Mouse (Mus musculus) embryo, embryonic 10 days (tissue): ENCODE measurements around the gene Slc45a2.

Experiments
- DNase-seq: peaks from one replicate; pipeline ENCODE4 v3.0.0-alpha.2; 2015; ENCODE audit warnings: low spot score

Slc45a2 gene

DNA sequence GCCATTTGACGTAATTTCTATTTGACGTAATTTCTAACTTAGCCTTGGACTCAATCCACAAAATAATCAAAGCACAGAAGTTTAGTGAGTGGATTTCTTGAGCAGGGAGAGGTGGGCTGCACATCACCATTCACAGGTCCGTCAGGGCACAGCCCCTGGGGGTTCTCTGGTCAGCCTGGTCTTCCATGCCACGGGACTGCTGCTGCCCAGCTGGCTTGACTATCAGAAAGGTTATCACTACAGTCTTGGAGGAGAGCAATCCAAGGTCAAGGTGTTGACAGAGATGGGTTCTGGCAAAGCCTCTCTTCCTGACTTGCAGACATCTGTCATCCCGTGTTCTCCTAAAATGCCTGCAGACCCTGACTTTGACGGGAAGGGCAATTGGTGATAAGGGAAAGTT is 4.1 kb downstream of the Slc45a2 start:
- no peak for DNase-seq

DNA sequence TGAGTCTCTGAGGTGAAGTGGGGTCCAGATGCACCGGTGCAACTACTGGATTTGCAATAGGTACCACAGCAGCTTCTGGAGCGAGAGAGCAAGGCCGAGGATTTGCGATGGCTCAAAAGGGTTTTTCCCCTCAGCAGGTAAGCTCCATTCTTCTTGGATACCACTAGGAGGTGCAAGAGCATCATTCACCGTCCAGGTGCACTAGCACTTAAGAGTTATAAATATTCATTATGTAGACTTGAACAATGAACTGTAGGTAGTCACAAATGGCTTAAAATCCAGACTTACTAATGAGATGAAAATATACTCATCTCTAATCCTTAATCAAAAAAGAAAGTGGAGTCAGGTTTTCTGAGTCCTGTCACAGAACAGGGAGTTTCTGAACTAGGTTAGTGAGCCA is 8.2 kb downstream of the Slc45a2 start:
- peak; percentile 68 for DNase-seq

DNA sequence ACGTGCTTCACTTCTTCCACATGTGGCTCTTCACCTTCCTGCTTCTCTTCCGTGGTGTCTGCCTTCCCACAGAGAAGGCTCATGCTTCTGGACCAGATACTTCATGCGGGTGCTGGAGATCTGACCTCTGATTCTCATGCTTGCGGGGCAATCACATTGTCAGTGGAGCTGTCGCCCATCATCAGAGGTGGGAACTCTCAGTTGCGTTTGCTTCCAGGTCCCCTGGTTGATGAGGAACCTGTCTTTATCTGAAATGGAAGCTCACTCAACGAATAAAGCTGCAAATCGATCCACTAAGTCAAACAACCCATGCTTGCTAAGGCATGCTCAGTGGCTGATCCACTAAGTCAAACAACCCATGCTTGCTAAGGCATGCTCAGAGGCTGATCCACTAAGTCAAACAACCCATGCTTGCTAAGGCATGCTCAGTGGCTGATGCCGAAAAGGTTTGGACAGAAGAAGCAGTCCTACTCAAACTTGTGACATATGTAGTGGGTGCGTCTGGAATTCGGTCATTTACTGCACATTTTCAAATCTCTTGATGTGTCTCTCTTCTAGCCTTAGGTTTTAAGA is 10.5 kb downstream of the Slc45a2 start:
- no peak for DNase-seq

DNA sequence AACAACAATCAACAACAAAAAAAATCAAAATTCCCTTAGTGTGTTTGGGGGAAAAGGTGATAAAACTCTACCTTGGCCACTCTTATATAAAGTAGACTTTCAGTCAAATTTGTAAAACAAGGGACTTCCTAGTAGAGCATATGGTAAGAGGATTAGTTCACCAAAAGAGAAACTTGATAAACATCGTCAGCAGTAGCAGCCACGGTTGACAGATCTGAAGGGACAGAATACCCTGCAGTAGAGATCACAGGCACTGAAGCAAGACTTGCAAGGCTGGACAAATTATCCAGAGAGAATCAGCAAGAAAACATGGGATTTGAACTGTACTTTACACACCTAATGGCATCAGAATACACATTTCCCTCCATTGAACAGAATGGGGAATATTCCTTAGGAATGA is 14.4 kb downstream of the Slc45a2 start:
- no peak for DNase-seq

DNA sequence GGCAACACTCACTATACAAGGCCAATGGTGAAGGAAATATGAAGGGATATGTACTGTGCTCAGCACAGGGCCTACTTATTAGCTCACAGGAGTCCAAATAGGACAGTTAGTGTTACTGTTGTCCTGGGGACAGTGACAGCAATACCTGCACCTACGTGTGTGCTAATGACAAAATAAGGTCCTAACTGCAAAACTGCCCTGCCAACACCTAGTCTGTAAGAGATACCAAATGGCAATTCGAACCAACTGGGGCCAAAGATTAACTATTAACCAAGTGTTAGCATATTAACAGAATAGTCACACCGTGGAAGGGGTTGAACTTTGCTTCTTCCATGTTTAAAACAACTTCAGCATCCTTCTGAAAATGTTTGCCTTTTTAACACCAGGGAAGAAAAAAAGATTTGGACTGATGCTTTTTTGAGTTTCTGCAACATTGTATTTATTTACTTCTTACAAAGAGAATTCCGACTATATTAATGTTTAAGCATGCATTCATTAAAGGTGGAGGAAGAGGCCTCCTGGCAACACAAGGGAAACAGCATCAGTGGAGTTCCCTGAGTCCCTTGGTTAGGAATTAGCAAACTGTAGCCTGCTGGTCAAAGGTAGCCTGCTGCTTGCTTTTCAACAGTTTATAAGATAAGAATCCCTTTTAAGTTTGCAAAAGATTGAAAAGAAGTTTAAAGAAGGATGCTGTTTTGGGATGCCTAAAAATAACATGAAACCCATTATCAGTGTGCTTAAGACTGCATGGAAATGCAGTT is 26.5 kb downstream of the Slc45a2 start:
- DNase-seq: no peak

DNA sequence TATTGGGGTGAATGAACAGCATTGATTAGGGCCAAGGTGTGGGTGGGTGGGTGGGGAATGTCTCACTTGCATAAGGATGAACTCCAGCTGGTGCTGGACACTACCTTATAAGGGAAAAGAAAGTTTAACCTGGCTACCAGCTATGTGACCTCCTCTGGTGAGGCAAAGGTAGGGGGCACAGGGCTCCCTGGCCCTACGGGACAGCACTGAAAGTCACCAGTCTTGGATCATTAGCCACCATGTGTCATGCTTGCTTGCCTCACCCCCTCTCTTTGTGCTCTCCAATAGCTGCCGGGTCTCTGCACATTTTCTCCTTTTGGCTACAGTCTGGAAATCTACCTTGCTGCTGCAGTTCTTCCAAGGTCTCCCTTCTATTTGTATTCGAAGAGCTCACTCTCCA is 29.7 kb downstream of the Slc45a2 start:
- DNase-seq: no peak

DNA sequence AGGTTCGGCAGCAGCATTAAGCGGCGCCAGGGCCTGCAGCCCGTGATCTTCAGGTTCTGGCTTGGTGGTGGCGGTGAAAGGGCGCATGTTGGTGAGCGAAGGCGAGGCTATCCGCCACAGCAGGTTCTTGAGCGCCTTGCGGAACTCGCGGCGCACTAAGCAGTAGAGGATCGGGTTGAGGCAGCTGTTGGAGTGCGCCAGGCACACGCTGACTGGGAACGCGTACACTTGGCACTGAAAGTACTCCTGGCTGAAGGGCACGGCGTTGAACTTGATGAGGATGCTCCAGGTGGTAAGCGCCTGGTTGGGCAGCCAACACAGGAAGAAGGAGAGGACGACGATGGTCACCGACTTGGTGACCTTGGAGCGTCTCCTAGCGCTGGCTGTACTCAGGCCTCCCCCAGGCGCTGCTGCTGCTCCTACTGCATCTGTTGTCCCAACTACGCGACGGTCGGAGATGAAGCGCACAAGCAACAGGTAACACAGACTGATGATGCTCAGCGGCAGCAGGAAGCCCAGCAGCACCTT is 35.5 kb downstream of the Slc45a2 start:
- peak; percentile 38 for DNase-seq

DNA sequence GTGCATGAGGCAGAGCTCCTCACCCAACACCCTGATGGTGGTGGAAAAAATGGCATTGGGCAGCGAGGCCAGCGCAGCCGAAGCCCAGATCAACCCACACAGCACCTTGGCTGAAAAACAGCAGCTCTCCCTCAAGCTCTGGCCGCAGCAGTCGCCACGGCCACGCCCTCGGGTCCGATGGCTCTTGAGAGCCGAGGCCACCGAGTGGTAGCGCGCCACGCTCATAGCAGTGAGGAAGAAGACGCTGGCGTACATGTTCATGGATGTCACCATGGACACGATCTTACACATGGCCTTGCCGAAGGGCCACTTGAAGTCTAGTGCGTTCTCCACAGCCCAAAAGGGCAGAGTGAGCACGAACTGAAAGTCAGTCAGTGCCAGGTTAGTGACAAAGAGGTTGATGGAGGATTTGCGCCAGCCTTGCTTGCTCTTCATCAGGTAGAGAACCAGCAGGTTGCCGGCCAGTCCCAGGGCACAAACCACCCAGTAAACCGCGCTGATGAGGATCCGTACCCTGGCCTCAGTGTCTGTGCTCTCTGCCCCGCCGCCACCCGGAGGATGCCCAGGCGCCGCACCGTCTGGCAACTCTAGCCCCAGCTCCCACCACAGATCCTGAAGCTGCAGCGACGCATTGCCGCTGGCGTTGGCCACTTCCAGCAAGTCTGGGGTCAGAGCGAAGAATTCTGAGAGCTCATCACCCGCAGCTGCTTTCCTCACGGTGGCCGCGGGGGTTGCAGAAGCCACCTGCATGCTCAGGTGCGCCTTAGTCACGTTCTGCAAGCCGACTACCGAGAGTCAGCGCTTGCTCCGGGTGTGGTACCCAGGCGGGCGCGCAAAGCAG is 36.2 kb downstream of the Slc45a2 start:
- DNase-seq: peak; percentile 61

DNA sequence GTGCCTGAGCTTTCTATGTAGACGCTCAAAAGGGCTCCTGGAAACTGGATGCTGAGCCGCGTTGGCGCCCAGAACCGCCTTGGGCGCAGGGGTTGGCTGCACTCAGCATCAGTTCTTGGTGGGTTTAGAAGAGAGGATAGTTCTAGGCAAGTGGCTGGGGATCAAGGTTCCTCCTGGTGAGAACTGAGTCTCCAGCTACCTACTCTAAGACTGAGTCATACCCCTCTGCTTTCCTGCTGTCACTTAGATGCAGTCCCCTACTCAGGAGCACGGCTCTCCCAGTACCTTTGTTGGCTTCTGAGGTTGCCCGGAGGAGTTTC is 36.8 kb downstream of the Slc45a2 start:
- DNase-seq: no peak

DNA sequence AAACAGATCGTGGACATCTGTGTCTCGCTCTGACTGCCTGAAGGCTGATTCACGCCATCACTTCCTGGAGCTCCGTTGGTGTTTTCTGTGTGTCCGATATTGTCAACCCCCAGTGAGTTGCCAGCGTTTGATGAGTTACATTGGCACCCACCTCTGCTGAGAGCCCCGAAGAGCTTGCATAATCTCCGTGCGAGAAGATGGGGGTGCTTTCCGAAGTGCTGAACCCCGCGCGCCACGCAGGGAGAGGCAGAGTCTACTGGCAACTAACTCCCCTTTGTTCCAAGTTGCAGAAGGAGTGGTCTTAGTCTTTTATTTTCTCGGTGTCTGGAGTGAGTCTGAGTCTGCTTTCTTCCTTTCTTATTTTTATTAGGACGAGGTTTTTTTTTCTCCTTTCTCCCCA is 37.2 kb downstream of the Slc45a2 start, which contains the start of gene Rxfp3:
Gene Rxfp3, minus strand, starts transcription at position 281 of the 400 bp plus-strand sequence.
- peak; percentile 39 for DNase-seq

DNA sequence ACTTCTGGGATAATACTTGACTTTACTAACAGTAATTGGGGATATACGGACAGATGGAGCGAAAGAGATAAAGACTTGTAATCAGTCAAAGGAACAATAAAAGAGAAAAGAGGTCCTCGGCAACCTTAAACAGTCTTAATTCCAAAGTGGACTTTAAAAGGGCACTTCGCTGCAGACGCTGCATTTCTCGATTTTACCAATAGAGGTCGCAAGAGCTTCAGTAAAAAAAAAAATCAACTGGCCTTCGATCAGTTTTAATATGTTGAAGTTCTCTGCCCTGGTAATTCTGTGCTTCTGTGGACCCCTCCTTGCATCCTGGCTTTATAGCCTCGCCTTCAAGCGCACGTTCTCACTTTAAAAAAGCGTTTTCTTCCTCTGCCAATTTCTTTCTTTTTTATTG is 38.0 kb downstream of the Slc45a2 start:
- DNase-seq: peak; percentile 65

DNA sequence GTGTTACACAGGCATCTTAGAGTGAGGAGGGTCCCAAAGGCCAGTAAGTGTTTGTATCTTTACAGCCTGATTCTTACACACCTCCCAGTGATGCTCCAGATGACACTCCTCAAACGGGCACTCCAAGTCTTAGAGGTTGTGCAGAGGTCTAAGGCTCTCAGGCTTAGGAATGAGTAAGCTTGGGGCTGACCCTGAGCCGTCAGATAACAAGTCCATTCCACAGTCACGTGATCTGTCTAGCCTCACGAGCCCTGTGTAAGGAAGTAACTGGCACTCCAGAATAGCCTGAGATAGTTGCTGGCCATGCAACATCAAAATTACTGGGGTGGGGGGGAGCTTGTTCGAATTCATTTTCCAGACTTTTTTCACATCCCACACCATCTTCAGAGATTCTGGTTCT is 39.5 kb downstream of the Slc45a2 start:
- peak; percentile 31 for DNase-seq

DNA sequence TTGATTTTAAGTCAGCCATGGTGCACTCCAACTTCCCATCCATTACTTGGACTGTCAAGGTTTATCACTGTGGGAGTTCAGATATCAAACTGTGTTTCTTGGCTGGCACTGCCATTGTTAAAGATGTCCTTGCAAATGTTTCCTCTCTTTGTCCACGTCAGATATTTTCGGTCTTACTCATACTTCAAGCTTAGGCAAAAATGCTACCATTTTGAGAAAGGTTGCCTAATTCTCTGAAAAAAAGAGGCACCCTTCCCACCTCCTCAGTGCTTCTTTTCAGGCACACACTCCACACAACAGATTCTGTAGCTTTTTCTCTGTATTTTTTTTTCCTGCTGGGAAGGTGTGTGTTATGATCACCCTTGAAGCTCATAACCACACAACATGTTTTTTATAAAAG is 40.7 kb downstream of the Slc45a2 start:
- DNase-seq: no peak

DNA sequence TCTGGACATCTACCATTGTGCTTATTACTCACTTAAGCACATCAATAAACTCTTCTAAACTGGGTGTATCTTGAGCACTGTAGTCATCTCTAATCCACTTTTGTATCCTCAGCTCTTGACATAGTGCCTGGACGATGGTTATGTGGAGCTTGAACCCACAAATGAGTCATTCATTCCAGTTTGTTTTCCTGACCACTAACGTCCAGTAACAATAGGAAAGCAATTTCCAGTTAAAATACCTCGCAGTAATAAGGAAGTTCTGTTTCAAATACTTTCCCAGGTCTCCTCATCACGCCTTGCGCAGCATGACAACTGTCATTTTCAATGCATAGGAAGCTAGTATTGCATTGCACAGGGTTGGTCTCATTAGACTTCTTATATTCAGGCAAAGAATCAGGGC is 42.3 kb downstream of the Slc45a2 start:
- DNase-seq: no peak

DNA sequence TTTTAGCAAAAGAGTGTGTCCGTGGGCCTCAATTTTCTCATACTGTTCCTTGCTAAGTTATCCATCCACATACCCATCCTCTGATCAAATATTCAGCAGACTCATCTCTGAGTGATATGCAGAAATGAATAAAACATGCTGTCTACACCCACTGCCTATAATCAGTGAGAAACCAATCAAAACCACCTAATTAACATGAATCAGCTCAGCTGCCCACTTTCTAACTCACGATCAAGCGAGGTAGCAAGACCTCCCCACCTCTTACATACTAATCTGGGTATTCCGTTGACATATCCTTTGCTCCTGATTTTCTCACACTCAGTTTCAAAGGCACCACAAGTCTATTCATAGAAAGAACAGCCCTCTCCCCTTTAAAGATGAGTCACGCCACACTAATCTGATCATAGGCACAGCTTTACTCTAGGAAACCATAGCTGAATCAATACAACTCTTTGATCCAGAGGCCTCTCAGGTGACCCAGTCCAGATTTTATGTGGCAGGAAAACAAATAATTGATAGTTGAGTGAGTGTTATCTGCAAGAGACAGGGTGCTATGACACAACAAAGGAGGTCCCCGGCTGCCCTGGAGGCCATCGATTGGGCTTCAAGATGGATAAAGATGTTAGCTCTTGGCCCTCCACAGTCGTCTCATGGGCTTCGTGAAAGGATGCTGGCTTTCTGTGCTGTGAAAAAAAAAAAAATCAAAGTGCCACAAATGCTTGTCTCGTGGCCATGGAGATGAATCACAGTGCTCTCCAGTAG is 53.3 kb downstream of the Slc45a2 start:
- no peak for DNase-seq

DNA sequence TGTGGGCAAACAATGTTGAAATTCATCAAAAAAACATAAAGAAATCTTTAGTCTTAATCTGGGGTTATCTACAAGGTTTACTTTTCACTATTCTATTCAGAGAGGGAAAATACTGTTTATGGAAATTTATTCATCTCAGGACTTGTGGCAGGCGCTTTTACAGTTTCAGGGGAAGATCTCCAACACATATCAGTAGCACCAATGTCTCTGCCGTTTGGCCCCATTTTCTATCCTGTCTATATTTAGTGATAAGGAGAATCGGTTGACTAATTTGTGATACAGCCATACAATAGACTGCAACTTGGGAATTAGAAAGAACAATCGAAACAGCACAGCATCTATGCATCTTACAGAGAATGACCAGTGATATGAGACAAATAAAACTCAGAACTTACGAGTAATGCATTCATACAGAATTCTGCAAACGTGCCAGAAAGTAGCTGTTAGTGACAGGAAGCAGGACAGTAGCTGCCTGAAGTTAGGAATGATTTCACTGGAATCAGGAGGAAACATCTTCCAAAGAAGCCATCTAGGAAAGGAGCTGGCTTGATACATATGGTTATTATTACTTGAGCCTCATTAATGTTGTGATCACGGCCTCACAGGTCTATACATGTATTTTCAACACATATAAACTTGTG is 54.0 kb downstream of the Slc45a2 start:
- DNase-seq: no peak

DNA sequence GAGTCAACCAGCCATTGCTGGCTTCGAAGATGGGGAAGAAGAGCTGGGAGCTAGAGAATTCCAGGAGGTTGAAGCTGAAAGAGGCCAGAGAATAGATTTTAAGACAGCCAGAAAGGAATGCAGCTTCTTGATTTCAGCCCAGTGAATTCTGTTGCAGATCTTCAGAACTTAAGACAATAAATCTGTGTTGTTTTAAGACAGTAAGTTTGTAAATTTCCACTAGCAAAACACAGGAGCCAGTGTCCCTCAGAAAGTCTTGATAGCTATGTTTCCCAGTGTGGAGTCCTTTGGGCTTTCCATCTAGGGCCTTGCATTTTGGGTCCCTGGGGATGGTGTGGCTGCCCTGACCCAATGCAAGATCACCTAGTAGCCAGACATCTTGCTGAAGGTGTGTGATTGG is 62.4 kb downstream of the Slc45a2 start:
- DNase-seq: no peak

DNA sequence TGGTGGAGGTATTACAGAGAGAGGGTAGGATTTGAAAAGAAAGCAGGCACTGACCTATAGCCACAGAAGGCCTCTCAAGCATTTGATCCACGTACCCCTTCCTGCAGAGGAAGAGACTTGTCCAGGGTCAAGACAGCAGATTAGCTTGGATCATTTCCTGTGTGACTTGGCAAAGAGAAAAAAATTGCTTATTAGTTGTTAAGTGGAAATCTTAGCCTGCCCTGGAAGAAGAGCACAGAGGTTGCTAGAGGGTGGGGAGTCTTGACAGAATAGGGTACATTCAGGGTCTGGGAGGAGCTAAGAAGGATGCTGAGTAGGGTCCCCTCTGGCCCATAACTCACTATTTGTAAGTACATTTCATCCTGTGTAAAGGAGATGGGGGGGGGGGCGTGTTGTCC is 63.6 kb downstream of the Slc45a2 start:
- DNase-seq: peak; percentile 24

DNA sequence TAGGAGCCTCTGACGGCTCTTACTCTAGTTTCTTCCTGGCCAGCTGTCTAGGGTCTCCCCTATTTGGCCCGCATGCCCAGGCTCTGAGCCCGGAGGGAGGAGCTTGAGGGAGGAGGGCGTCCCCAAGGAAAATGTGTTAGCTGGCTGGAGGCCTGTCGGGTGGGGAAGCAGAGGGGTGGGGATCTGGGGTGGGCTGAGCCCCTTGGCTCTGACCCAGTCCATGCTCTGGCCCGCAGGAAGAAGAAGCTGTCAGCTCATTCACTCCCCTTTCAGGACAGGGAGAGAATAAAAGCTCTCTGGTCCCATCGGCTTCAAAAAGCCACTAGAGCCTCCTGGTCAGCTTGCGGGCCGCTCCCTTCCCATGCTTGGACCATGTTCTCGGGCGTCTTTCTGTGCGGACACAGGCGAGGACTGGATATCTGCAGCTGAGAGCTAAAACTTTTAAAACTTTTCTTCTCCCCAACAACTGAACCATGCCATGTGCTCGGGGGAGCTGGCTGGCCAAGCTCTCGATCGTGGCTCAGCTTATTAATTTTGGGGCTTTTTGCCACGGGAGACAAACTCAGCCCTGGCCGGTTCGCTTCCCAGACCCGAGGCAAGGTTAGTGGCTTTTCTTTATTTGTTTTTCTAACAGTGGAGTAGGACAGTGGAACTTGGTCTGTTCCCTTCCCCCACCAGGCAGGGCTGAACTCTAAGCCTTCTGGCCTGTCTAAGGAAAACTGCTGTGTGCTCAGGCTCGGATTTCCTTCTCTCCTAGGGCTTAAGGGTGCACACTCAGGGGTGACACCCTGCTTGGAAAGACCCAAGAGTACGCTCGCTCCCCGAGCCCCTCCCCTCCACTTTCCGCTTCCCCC is 64.3 kb downstream of the Slc45a2 start, which contains the start of gene Adamts12:
Gene Adamts12, plus strand, starts transcription at position 233 of the 854 bp plus-strand sequence.
- DNase-seq: peak; percentile 77

DNA sequence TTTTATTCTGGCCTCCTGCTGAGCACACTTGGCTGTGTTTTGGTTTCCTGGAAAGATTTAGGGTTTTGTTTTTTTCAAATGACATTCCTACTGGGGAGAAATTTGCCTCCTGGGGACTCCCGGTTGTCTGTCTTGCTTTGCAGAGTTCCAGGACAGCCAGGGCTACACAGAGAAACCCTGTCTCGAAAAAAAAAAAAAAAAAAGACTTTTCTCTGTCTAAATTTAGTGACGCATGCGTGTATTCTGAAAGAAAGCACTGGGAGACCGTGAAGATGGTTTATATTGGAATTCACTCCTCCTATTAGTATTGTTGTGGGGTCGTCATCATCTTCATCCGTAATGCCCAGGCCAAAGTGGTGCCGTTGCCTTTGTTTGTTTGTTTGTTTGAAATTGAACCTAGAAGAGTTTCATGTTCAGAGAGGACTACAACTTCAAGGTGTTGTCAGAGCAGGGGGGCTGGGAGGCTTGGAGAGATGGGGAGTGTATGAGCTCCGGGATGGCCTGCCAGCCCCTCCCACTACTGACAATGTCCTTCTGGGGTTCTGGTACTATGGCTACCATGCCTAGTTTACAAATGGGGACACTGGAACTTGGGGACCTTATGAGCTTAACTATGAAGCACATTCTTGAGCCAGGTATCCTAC is 65.1 kb downstream of the Slc45a2 start:
- DNase-seq: peak; percentile 20
